In the genomic region with DNA sequence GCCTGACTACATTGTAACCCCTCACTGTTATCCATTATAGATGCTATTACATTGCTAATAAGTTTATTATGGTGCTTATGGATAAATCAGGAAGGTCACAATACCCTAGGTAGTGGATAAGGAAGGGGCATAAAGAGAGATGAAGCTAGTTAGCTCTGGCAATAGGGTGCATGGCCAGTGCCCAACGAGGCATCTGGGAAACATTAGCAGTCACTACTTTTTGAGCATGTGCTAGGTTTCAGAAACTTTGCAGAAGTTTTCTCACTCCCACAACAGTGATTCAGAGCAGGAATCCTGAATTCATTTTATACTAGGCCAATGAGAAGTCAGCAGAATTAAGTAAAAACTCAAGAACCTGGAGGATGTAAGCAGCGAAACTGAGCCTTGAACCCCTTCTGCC, we compare ENCODE assay signal across 19 mouse cellular contexts.
"Had no signal": no experiment of that assay in that cellular context is flagged by ENCODE, and none has a peak within 500 bp of the region (broad histone marks: within the 10 kb centered on the region; RNA-seq: fewer than 3 reads in every experiment).

No protein-coding gene starts in this region.

- H3K4me2 ChIP-seq: lung, embryonic 15.5 days; midbrain, embryonic 11.5 days; midbrain, embryonic 13.5 days; midbrain, embryonic 15.5 days; neural tube, embryonic 12.5 days had no signal

- DNase-seq: lung, adult 2 months; lung, postnatal 14 days; lung, postnatal 36 days; retina, postnatal 1 day; right cerebral cortex, adult 18-20 months; right cerebral cortex, postnatal 25 days; right cerebral cortex, postnatal 4 days; spleen, adult 18-20 months; thymus, adult 18-20 months; thymus, postnatal 14 days; thymus, postnatal 36 days had no signal

- H3K4me3 ChIP-seq: lung, embryonic 15.5 days; megakaryocyte, embryonic 14.5 days; midbrain, embryonic 13.5 days; midbrain, embryonic 15.5 days; neural tube, embryonic 12.5 days had no signal

- H3K36me3 ChIP-seq: lung, embryonic 15.5 days; midbrain, embryonic 13.5 days; midbrain, embryonic 15.5 days; neural tube, embryonic 12.5 days had no signal

- H3K27me3 ChIP-seq: lung, embryonic 15.5 days; midbrain, embryonic 13.5 days; midbrain, embryonic 15.5 days; neural tube, embryonic 12.5 days had no signal

- H3K27ac ChIP-seq: lung, embryonic 15.5 days; macrophage; midbrain, embryonic 13.5 days; midbrain, embryonic 15.5 days; neural tube, embryonic 12.5 days had no signal

- H3K9me3 ChIP-seq: lung, embryonic 15.5 days; megakaryocyte, embryonic 14.5 days; midbrain, embryonic 13.5 days; midbrain, embryonic 15.5 days; neural tube, embryonic 12.5 days had no signal

- H3K9ac ChIP-seq: lung, embryonic 15.5 days; midbrain, embryonic 13.5 days; midbrain, embryonic 15.5 days; neural tube, embryonic 12.5 days had no signal

- ATAC-seq: lung, postnatal 0 days; midbrain, embryonic 13.5 days; midbrain, embryonic 15.5 days had no signal
